Mouse (Mus musculus): Measurements from ENCODE around the gene Upb1.
A peak's percentile ranks its signal among the peaks of the same experiment; 100 is the strongest.

DNA sequence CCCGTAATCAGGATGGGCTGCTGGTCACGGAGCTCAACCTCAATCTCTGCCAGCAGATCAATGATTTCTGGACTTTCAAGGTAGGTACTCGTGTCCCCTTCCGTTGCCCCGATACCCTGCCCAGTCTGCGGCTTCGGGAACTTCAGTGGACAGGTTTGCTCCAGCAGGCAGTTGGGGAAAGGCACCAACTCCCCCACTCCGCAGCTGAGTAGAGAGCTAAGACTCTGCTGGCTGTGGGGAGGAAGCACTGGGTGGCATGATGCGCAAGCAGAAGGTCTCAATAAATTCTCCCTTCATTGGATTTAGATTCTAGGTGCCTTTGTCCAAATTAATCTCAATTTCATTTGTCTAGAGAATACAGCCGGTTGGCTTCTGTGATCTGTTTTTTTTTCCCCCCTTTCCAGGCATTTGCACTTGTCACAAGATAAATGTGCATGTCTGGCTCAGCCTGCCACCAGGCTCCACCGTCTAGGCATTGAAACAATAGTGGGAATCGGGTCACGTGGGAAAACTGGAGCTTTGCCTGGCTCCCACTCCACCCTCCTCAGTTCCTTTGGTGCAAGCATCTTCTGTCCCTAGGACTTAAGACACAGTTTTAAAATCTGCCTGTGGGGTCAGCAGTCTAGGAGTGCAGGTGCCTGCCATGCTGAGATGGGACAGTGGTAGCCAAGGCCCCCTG lies 37.4 kb downstream of the Upb1 start:
- TF ChIP-seq CTCF (IDR thresholded peaks at IDR 0.05; ENCODE audit: control insufficient read depth, insufficient read depth, insufficient read length) (no peak), MAX (IDR thresholded peaks at IDR 0.05) (no peak), USF1 (IDR thresholded peaks at IDR 0.05; ENCODE audit: low read depth) (peak; percentile 19), CEBPB (IDR thresholded peaks at IDR 0.05; ENCODE audit: low read depth) (no peak), MYOG (IDR thresholded peaks at IDR 0.05; ENCODE audit: control insufficient read depth, extremely low read depth, insufficient read length) (no peak)
